Mouse (Mus musculus) bone marrow macrophage, adult 2 months (primary cell): ENCODE data around the gene Susd4.

Source experiments
- CTCF ChIP-seq: IDR thresholded peaks from 2 replicates; pipeline ENCODE4 v1.5.1; 2012; ENCODE audit warnings: low read depth, mild to moderate bottlenecking, low read length, moderate library complexity
- POLR2A ChIP-seq: IDR thresholded peaks from 2 replicates; pipeline ENCODE4 v1.6.1; 2012; ENCODE audit warnings: mild to moderate bottlenecking, low read depth, low read length, borderline replicate concordance

DNA sequence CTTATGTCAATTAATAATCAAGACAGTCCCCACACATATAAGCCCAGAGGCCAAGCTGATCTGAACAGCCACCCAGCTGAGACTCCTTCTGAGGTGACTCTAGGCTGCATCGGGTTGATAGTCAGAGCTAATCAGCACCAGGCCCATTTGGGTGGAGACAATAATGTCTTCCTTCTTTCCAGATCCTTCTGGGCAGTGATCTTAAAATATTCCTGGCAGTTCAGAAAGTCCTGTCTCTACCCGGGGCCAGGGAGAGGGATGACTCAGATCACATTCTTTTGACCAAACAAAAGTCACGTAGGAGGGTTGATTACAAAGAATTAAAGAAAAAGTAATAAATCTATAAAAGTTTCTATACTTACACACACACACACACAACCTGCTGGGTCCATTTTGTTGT lies 180.3 kb downstream of the Susd4 start:
- TF ChIP-seq CTCF (no peak), POLR2A (no peak)
